Mouse (Mus musculus): ENCODE measurements around the gene Sipa1.

The Sipa1 gene

GRCm38 (mm10) chr19:5603664-5604063, 59.8 kb downstream of the Sipa1 start:
- DNase-seq = no peak

- DNase-seq = peak; percentile 79 to 82
Measured at GRCm38 (mm10) chr19:5601752-5602541, 61.6 kb downstream of the Sipa1 start, which contains the start of gene Rnaseh2c. Rnaseh2c (plus strand) TSS chr19:5601873.

Data from lung, adult 18-20 months (tissue).